Mouse (Mus musculus) kidney, postnatal 14 days (tissue): ENCODE data around the gene Klrg2.
A peak's percentile ranks its signal among the peaks of the same experiment; 100 is the strongest.

ENCODE experiments used
- DNase-seq: peaks from one replicate; pipeline ENCODE4 v3.0.0; 2022; ENCODE audit warnings: mixed read lengths

Klrg2 gene

DNA sequence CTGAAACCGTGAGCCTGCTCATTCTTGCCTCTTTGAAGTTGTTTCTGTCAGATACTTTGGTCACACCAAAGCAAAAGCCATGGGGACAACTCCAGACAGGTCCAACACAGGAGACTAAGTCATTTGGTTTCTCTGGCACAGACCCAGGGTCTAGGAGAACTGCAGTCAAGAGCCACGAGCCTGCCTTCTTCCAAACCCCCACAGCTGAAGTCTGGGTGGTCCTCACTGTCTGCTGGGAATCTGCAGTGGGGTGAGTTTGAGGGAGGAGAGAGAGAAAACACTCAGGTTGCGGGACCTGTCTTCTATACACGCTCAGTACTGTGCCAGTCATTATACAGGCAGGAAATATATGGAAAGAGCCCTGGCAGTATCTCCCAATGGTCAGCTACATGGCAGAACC is 9.6 kb downstream of the Klrg2 start:
- DNase-seq = no peak

DNA sequence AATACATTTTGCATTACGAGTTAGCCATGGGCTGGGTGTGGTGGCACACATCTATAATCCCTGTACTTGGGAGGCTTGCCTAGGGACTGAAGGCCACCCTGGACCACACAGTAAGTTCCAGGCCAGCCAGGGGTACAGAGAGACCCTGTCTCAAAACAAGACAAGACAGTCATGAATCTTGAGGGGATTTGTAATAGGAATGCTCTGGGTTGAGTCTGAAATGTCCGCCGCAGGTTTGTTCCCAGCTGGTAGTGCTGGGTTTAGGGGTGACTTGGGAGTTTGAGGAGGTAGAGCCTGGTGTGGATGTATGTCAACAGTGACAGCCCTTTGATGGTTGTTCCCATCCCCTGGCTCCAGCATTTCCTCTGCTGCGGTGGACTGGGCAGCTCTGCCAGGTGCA is 10.0 kb downstream of the Klrg2 start:
- no peak for DNase-seq

DNA sequence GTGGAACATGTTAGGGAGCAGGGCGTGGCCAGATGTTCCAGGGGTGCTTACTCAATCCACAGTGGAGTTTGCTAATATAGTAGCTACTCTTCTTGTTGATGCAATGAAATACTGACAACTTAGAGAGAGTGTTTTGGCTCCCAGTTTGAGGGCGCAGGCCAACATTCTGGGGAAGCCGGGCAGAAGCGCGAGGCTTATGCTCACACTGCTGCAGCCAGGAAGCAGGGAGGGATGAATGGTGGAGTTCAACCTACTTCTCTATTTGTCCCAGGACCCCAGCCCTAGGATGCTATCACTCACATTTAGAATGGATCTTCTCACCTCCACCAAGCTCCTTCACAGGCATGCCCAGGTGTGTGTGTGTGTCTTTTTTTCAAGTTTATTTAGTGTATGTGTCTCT is 11.0 kb downstream of the Klrg2 start:
- DNase-seq = no peak

DNA sequence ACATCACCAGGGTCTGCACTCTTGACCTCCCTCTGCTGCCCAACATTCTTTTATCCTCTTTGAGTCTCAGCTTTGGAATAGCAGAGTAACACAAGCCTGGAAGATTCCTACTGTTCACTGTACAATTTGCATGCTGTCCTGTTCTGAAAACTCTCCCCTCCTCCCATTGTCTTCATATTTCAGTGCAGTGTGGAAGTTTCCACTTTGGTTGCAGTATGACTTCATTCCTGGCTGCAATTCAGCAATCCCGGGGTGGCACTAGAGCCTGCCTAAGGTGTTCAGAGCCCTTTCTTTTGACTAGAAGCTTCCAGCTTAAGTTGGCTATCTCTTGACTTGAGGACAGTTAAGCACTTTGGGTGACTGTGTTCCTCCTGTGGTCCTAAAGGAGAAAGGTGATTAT is 12.6 kb downstream of the Klrg2 start:
- DNase-seq = peak; percentile 31

GRCm38 (mm10) chr6:38623457-38623856 is 13.6 kb downstream of the Klrg2 start:
- DNase-seq = no peak

DNA sequence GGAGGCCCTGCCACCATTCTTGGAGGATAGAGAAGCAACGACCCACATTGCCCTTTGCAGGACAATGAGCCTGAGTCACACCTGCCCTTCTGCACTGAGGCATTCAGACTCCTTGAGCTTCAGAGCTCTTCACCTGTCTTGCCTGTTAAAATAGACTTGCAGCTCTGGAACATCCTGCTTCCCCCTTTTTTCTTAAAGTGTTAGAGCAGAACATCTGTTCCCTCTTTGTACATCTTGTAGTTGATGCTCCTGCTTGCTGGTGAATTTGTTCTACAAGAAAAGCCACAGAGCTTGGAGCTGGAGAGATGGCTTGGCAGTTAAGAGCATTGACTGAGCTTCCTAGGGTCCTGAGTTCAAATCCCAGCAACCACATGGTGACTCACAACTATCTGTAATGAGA is 14.6 kb downstream of the Klrg2 start:
- no peak for DNase-seq

GRCm38 (mm10) chr6:38609892-38610291 is 27.1 kb downstream of the Klrg2 start:
- DNase-seq = no peak

- no peak for DNase-seq
Measured at GRCm38 (mm10) chr6:38597481-38597880, 39.6 kb downstream of the Klrg2 start.

- DNase-seq = no peak
Measured at GRCm38 (mm10) chr6:38581711-38582110, 55.3 kb downstream of the Klrg2 start.

DNA sequence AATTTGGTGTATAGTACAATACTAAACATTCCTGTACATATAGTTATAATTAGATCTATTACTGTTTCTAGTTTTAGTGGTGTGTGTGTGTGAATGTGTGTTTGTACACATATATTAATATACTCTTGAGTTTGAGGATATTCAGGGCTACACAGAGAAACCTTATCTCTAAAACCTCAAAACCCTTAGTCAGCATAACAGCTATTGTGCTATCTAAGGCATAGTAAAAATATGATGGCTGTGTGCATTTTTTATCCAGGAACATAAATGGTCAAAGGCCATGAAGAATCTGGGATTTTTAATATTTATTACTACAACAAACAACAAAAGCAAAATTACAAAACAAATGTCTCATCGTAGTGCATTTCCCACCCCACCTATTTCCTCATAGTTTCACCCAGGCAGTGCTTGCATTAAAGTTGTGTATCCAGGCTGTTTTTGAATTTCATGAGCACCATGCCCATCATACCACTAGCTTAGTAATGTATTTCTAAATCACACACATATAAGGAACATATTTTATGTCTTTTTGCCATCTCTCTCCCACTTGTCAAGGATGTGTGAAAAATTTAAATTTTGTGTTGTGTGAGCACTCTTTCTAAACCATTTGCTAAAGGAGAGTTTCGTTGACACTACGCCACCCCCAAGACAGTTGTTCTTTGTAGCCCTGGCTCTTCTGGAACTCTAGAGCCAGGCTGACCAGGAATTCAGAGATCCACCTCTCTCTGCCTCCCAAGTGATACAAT is 56.8 kb downstream of the Klrg2 start:
- no peak for DNase-seq

- no peak for DNase-seq
Measured at GRCm38 (mm10) chr6:38576096-38576495, 60.9 kb downstream of the Klrg2 start.
